Mouse (Mus musculus) myocyte (in vitro differentiated cells): Measurements from ENCODE around the gene Tgoln1. TPM values are rescaled to one million over a fixed set of nuclear protein-coding genes. Genes with fewer than 3 reads are reported as not detected.

ENCODE experiments used
- H3K27me3 ChIP-seq: one replicate; pipeline ENCODE4 v1.6.1; 2011; ENCODE audit not compliant: control insufficient read depth, insufficient read depth, insufficient read length
- H3K36me3 ChIP-seq: one replicate; pipeline ENCODE4 v1.6.1; 2011; ENCODE audit not compliant: control insufficient read depth, insufficient read depth
- H3K4me2 ChIP-seq: one replicate; pipeline ENCODE4 v1.6.1; 2011; ENCODE audit warnings: low read depth, control low read depth
- H3K4me3 ChIP-seq: one replicate; pipeline ENCODE4 v1.5.1; 2011; ENCODE audit warnings: mild to moderate bottlenecking, control low read depth, moderate library complexity
- H3K79me2 ChIP-seq: one replicate; pipeline ENCODE4 v1.6.1; 2011; ENCODE audit not compliant: control insufficient read depth, insufficient read depth
- H3ac ChIP-seq: one replicate; pipeline ENCODE4 v1.6.1; 2011; ENCODE audit not compliant: control insufficient read depth, insufficient read length
- CEBPB ChIP-seq: IDR thresholded peaks from 2 replicates; pipeline ENCODE4 v1.6.1; 2011; ENCODE audit warnings: mild to moderate bottlenecking, moderate library complexity; ENCODE audit not compliant: poor library complexity, insufficient read depth, severe bottlenecking
- E2F4 ChIP-seq: IDR thresholded peaks from one replicate; pipeline ENCODE4 v1.6.1; 2011; ENCODE audit warnings: mild to moderate bottlenecking, control low read depth, moderate library complexity; ENCODE audit not compliant: insufficient read depth
- MAX ChIP-seq: IDR thresholded peaks from one replicate; pipeline ENCODE4 v1.6.1; 2011; ENCODE audit warnings: low read depth, mild to moderate bottlenecking, control low read depth
- MYOD1 ChIP-seq, 3 experiments: IDR thresholded peaks; one replicate each; pipeline ENCODE4 v1.6.1; 2011; ENCODE audit warnings: control low read depth in 2 of 3, low read depth in 2 of 3, mild to moderate bottlenecking in 2 of 3, moderate library complexity in 1 of 3; ENCODE audit not compliant: insufficient read length in 2 of 3, control insufficient read depth in 1 of 3
- MYOG ChIP-seq, 3 experiments: IDR thresholded peaks; one replicate each; pipeline ENCODE4 v1.6.1; 2011; ENCODE audit warnings: control low read depth in 2 of 3, low read depth in 2 of 3, mild to moderate bottlenecking in 2 of 3; ENCODE audit not compliant: insufficient read length in 2 of 3, control insufficient read depth in 1 of 3, insufficient read depth in 1 of 3
- POLR2A ChIP-seq: IDR thresholded peaks from one replicate; pipeline ENCODE4 v1.6.1; 2011; ENCODE audit warnings: low read depth, mild to moderate bottlenecking, control low read depth, moderate library complexity; ENCODE audit not compliant: insufficient read length
- POLR2AphosphoS2 ChIP-seq: IDR thresholded peaks from one replicate; pipeline ENCODE4 v1.6.1; 2011; ENCODE audit warnings: low read depth, control low read depth; ENCODE audit not compliant: insufficient read length
- REST ChIP-seq: IDR thresholded peaks from one replicate; pipeline ENCODE4 v1.6.1; 2011; ENCODE audit warnings: mild to moderate bottlenecking, control low read depth, moderate library complexity; ENCODE audit not compliant: insufficient read depth, insufficient read length
- SRF ChIP-seq: IDR thresholded peaks from one replicate; pipeline ENCODE4 v1.6.1; 2011; ENCODE audit warnings: low read depth; ENCODE audit not compliant: control insufficient read depth, insufficient read length
- TCF12 ChIP-seq: IDR thresholded peaks from one replicate; pipeline ENCODE4 v1.6.1; 2011; ENCODE audit warnings: mild to moderate bottlenecking, control low read depth; ENCODE audit not compliant: poor library complexity, insufficient read depth, severe bottlenecking
- TCF3 ChIP-seq: IDR thresholded peaks from one replicate; pipeline ENCODE4 v1.6.1; 2011; ENCODE audit warnings: low read depth, control low read depth; ENCODE audit not compliant: insufficient read length
- USF1 ChIP-seq: IDR thresholded peaks from one replicate; pipeline ENCODE4 v1.6.1; 2011; ENCODE audit warnings: low read depth, mild to moderate bottlenecking, control low read depth, moderate library complexity
- polyA plus RNA-seq: library from polyadenylated mRNA; unstranded; fragments of >200 nt; fragmentation: generic; extraction: Trizol; gene quantifications from one replicate; pipeline ENCODE4 v1.2.1, GENCODE M21; 2012; ENCODE audit warnings: missing spikeins

The Tgoln1 gene
- polyA plus RNA-seq, 1 experiment: 16.3 TPM

- TF ChIP-seq MYOG (IDR thresholded peaks at IDR 0.05; ENCODE audit: control insufficient read depth in 1 of 3, insufficient read depth in 1 of 3, insufficient read length in 2 of 3, low read depth in 2 of 3): no peak
- no peak for TF ChIP-seq MYOD1 (IDR thresholded peaks at IDR 0.05; ENCODE audit: control insufficient read depth in 1 of 3, insufficient read length in 2 of 3, low read depth in 2 of 3)
- peak; percentile 94 for TF ChIP-seq POLR2AphosphoS2
- TF ChIP-seq TCF12: no peak
- TF ChIP-seq E2F4: no peak
- peak; percentile 98 for TF ChIP-seq POLR2A
- no peak for TF ChIP-seq USF1
- TF ChIP-seq MAX: no peak
- no peak for TF ChIP-seq SRF
- TF ChIP-seq TCF3: no peak
- TF ChIP-seq CEBPB: no peak
Measured at GRCm38 (mm10) chr6:72597956-72598753, 18.6 kb downstream of the Tgoln1 start, which contains the start of the genes Elmod3 and Retsat. TSS of gene Elmod3 (minus strand) at chr6:72598413. TSS of gene Retsat (plus strand) at chr6:72598475.

GRCm38 (mm10) chr6:72597083-72597874 lies 19.5 kb downstream of the Tgoln1 start:
- Histone ChIP-seq H3K4me3 (peak overlapping the region; percentile 49), H3K27me3 (no peaks in the 10 kb centered on the region), H3ac (peak overlapping the region; percentile 65), H3K36me3 (no peaks in the 10 kb centered on the region), H3K4me2 (peak overlapping the region; percentile 93), H3K79me2 (no peaks in the 10 kb centered on the region)
- TF ChIP-seq MYOD1 (IDR thresholded peaks at IDR 0.05; ENCODE audit: control insufficient read depth in 1 of 3, insufficient read length in 2 of 3, low read depth in 2 of 3): no peak
- TF ChIP-seq MYOG (IDR thresholded peaks at IDR 0.05; ENCODE audit: control insufficient read depth in 1 of 3, insufficient read depth in 1 of 3, insufficient read length in 2 of 3, low read depth in 2 of 3): no peak
- no peak for TF ChIP-seq SRF
- no peak for TF ChIP-seq E2F4
- no peak for TF ChIP-seq POLR2A
- TF ChIP-seq CEBPB: no peak
- no peak for TF ChIP-seq POLR2AphosphoS2
- TF ChIP-seq TCF12: no peak
- no peak for TF ChIP-seq MAX

More at GRCm38 (mm10) chr6:72597956-72598753, 18.6 kb downstream of the Tgoln1 start, which contains the start of the genes Elmod3 and Retsat:
- Histone ChIP-seq H3K4me3 (peak within 1 kb of the TSS; percentile 49), H3K79me2 (no peaks in the 10 kb centered on the region), H3K4me2 (peak within 1 kb of the TSS; percentile 93), H3ac (peak within 1 kb of the TSS; percentile 65), H3K36me3 (no peaks in the 10 kb centered on the region), H3K27me3 (no peaks in the 10 kb centered on the region)

- Histone ChIP-seq H3K4me3 (no peak overlapping the region), H3K4me2 (no peak overlapping the region), H3K36me3 (no peaks in the 10 kb centered on the region), H3ac (no peak overlapping the region), H3K27me3 (no peaks in the 10 kb centered on the region), H3K79me2 (no peaks in the 10 kb centered on the region)
- TF ChIP-seq MYOD1 (IDR thresholded peaks at IDR 0.05; ENCODE audit: control insufficient read depth in 1 of 3, insufficient read length in 2 of 3, low read depth in 2 of 3) (no peak), MAX (no peak), SRF (no peak), E2F4 (no peak), TCF3 (no peak), CEBPB (no peak), POLR2AphosphoS2 (no peak), USF1 (no peak)
Measured at GRCm38 (mm10) chr6:72593914-72594313, 22.9 kb downstream of the Tgoln1 start.

- H3K27me3 ChIP-seq: no peaks in the 10 kb centered on the region
- H3K36me3 ChIP-seq: no peaks in the 10 kb centered on the region
- TF ChIP-seq TCF3 (no peak), USF1 (no peak), REST (no peak), SRF (no peak), MAX (no peak), CEBPB (no peak), POLR2A (no peak), TCF12 (no peak), E2F4 (no peak), MYOG (IDR thresholded peaks at IDR 0.05; ENCODE audit: control insufficient read depth in 1 of 3, insufficient read depth in 1 of 3, insufficient read length in 2 of 3, low read depth in 2 of 3) (no peak), POLR2AphosphoS2 (no peak), MYOD1 (IDR thresholded peaks at IDR 0.05; ENCODE audit: control insufficient read depth in 1 of 3, insufficient read length in 2 of 3, low read depth in 2 of 3) (no peak)
Measured at GRCm38 (mm10) chr6:72593011-72593803, 23.6 kb downstream of the Tgoln1 start.

More at GRCm38 (mm10) chr6:72593011-72593803, 23.6 kb downstream of the Tgoln1 start:
- H3K4me2 ChIP-seq: no peak overlapping the region
- no peak overlapping the region for H3K4me3 ChIP-seq
- H3ac ChIP-seq: no peak overlapping the region
- H3K79me2 ChIP-seq: no peaks in the 10 kb centered on the region
